Mouse (Mus musculus) kidney, embryonic 15.5 days (tissue): ENCODE measurements around the gene Gm8206. TPM values are rescaled to one million over a fixed set of nuclear protein-coding genes. Genes with fewer than 3 reads are reported as not detected.
"Not testable (repeated sequence)": the region's sequence is repeated elsewhere in the genome, so short reads cannot be mapped to it uniquely, and the experiment has no call there.

Experiments used
- ATAC-seq: fragments of 200-750 bp; cut with Nextera tagmentation; replicated peaks from 2 replicates; pipeline ENCODE4 v1.8.0; 2017; ENCODE audit warnings: moderate TSS enrichment; ENCODE audit not compliant: low FRiP score
- H3K27ac ChIP-seq: fragments of 300-500 bp; sonication (generic); 2 replicates; pipeline ENCODE4 v1.5.1; 2015; ENCODE audit warnings: mild to moderate bottlenecking, inconsistent platforms
- H3K27me3 ChIP-seq: fragments of 300-500 bp; sonication (generic); 2 replicates; pipeline ENCODE4 v1.6.1; 2015; ENCODE audit warnings: inconsistent platforms
- H3K36me3 ChIP-seq: fragments of 300-500 bp; sonication (generic); 2 replicates; pipeline ENCODE4 v1.6.1; 2015; ENCODE audit warnings: inconsistent platforms
- H3K4me1 ChIP-seq: fragments of 300-500 bp; sonication (generic); 2 replicates; pipeline ENCODE4 v1.6.1; 2015; ENCODE audit warnings: inconsistent platforms
- H3K4me2 ChIP-seq: fragments of 300-500 bp; sonication (generic); 2 replicates; pipeline ENCODE4 v1.6.1; 2015; ENCODE audit warnings: moderate library complexity, mild to moderate bottlenecking, inconsistent platforms
- H3K4me3 ChIP-seq: fragments of 300-500 bp; sonication (generic); replicated peaks from 2 replicates; pipeline ENCODE4 v1.5.1; 2015; ENCODE audit warnings: mild to moderate bottlenecking, inconsistent platforms
- H3K9ac ChIP-seq: fragments of 300-500 bp; sonication (generic); 2 replicates; pipeline ENCODE4 v1.6.1; 2015; ENCODE audit warnings: mild to moderate bottlenecking, inconsistent platforms
- H3K9me3 ChIP-seq: fragments of 300-500 bp; sonication (generic); replicated peaks from 2 replicates; pipeline ENCODE4 v1.6.1; 2016; ENCODE audit warnings: inconsistent platforms
- WGBS: fragments of 180-500 bp; shearing (Covaris S2); methylation state at CpG from one replicate; pipeline ENCODE4 v1.1.7; 2015; ENCODE audit warnings: mixed read lengths; 5-methylcytosine and 5-hydroxymethylcytosine counted together
- polyA plus RNA-seq: library from polyadenylated mRNA; unstranded; fragments of >200 nt; fragmentation: Nextera tagmentation; extraction: Ambion mirVana; gene quantifications from 2 replicates; pipeline ENCODE4 v1.2.1, GENCODE M21; 2015

Gm8206 gene
- polyA plus RNA-seq = 0.30 and 1.1 TPM in 2 replicates

DNA sequence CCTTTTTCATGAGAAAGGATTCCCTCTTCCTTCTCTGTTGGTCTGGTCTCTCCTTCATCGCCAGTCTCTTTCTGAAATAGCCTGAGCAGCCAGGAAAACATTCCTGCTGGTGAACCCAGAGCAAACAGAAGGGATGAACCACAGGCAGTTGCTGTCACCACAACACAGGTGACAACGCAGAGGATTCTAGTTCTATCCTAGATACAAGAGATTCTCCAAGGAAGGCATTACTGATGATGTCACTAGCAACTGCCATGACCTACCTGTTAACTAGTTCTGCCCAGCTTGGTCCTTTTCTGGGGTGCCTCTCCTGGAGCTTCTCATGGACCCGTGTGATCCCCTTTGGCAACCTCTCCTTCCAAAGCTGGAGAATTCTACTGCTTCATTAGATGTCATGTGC lies at the start of gene Gm8206:
TSS of gene Gm8206 (minus strand) at position 101 of the 400 bp plus-strand sequence.
- H3K9me3 ChIP-seq, H3K36me3 ChIP-seq, H3K27me3 ChIP-seq, H3K27ac ChIP-seq, H3K4me2 ChIP-seq, H3K4me1 ChIP-seq, H3K4me3 ChIP-seq, ATAC-seq, H3K9ac ChIP-seq: not testable (repeated sequence)
- 86% methylated on average over 2 of the region's 3 CpGs for WGBS

DNA sequence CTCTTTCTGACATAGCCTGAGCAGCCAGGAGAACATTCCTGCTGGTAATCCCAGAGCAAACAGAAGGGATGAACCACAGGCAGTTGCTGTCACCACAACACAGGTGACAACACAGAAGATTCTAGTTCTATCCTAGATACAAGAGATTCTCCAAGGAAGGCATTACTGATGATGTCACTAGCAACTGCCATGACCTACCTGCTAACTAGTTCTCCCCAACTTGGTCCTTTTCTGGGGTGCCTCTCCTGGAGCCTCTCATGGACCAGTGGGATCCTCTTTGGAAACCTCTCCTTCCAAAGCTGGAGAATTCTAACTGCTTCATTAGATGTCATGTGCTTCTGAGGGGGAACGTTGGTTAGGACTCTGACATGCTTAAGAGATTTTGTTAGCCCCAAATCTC lies 32.0 kb upstream of the Gm8206 start, which contains the start of gene Gm3476:
TSS of gene Gm3476 (minus strand) at position 101 of the 400 bp plus-strand sequence.
- WGBS = no CpG with 5 or more reads among the region's 1 CpGs
- not testable (repeated sequence) for H3K4me3 ChIP-seq, H3K4me2 ChIP-seq, ATAC-seq, H3K4me1 ChIP-seq, H3K27ac ChIP-seq, H3K27me3 ChIP-seq, H3K36me3 ChIP-seq, H3K9me3 ChIP-seq, H3K9ac ChIP-seq

DNA sequence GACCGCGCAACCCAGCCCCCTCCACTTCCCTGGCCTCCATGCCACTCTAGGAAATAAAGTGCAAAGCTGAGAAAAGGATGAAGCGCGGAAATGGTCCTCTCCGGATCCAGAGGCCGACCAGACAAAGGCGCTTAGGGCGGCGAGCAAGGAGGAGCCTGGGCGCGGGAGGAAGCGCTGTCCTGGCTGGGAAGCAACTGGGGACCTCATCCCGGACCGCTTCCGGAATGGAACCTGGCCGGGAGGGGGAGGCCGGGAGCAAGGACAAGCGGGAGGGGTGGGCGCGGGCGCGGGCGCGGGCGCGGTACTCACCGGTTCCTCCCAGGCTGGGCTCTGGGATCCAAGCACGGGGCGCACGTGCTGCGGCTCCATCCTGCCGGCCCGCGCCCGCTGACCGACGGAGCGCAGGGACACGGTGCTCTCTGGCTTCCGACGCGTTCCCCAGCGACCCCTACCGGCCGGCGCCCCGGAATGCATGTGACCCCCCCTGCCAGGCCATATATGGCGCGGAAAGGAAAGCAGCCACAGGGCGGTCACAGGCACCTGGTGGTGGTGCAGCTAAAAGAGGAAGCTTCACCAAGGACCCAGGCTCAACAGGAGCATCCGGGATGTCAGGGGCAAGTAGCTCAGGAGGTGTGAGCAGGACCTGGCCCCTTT lies 14.7 kb upstream of the Gm8206 start, which contains the start of gene Gm3468:
TSS of gene Gm3468 (minus strand) at position 394 of the 654 bp plus-strand sequence.
- WGBS = under 1% methylated on average over 38 of the region's 51 CpGs
- peak within 1 kb of the TSS; percentile 58 for H3K4me2 ChIP-seq
- not testable (repeated sequence) for H3K9me3 ChIP-seq, H3K9ac ChIP-seq, H3K36me3 ChIP-seq, H3K4me1 ChIP-seq, H3K27me3 ChIP-seq, H3K27ac ChIP-seq
- H3K4me3 ChIP-seq = peak within 1 kb of the TSS; percentile 40
- peak; percentile 92 for ATAC-seq

DNA sequence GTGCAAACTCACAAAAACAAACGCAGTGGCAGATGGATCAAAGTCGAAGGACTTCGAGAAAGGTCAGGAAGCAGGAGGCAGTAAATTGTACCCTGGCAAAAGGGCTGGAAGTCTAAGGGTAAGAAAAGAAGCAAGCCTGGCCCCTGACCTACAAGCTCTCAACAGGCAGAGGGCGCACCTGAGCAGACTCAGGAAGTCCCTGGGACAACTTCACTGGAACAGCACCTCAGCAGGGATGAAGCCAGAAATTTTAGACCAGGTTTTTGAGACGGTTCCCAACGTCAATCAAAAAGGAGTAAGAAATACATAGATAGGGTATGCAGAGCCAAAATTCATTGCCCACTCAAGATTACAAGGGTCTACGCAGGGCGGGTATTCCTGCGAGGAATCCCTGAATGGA lies 13.8 kb upstream of the Gm8206 start:
- not testable (repeated sequence) for ATAC-seq, H3K27me3 ChIP-seq, H3K9me3 ChIP-seq, H3K4me1 ChIP-seq, H3K9ac ChIP-seq, H3K27ac ChIP-seq, H3K36me3 ChIP-seq
- H3K4me3 ChIP-seq = peak overlapping the region; percentile 40
- H3K4me2 ChIP-seq = peak overlapping the region; percentile 58
- 11% methylated on average over 9 of the region's 9 CpGs for WGBS

DNA sequence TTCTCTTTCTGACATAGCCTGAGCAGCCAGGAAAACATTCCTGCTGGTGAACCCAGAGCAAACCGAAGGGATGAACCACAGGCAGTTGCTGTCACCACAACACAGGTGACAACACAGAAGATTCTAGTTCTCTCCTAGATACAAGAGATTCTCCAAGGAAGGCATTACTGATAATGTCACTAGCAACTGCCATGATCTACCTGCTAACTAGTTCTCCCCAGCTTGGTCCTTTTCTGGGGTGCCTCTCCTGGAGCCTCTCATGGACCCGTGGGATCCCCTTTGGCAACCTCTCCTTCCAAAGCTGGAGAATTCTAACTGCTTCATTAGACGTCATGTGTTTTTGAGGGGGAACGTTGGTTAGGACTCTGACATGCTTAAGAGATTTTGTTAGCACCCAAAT lies 35.6 kb downstream of the Gm8206 start, which contains the start of gene Gm6337:
TSS of gene Gm6337 (minus strand) at position 101 of the 400 bp plus-strand sequence.
- not testable (repeated sequence) for H3K9ac ChIP-seq, H3K9me3 ChIP-seq, H3K4me3 ChIP-seq, ATAC-seq, H3K36me3 ChIP-seq, H3K27ac ChIP-seq, H3K4me1 ChIP-seq, H3K27me3 ChIP-seq, H3K4me2 ChIP-seq
- 85% methylated on average over 4 of the region's 4 CpGs for WGBS

DNA sequence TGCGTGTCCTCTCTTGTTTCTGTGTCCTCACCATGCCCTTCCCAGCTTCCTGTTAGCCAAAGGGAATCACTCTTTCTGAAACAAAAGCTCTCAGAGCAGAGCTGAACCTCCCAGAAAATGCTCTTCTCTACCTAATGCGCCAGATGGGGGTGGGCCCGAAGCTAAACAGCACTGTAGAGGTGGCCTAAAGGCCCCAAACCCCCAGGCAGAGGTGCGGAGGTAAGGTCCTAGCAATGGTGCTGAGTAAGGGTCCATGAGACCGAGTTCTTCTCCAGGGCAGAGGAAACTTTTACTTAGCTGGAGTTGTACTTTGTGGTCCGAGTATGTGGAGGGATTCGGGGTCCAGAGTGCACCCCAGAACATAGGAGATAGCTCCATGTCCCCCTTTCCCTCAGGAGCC lies 106.6 kb downstream of the Gm8206 start:
- ATAC-seq = not testable (repeated sequence)
- 72% methylated on average over 7 of the region's 7 CpGs for WGBS

DNA sequence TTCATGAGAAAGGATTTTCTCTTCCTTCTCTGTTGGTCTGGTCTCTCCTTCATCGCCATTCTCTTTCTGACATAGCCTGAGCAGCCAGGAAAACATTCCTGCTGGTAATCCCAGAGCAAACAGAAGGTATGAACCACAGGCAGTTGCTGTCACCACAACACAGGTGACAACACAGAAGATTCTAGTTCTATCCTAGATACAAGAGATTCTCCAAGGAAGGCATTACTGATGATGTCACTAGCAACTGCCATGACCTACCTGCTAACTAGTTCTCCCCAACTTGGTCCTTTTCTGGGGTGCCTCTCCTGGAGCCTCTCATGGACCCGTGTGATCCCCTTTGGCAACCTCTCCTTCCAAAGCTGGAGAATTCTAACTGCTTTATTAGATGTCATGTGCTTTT lies 114.7 kb downstream of the Gm8206 start, which contains the start of gene Gm3453:
TSS of gene Gm3453 (minus strand) at position 101 of the 400 bp plus-strand sequence.
- ATAC-seq, H3K4me3 ChIP-seq: not testable (repeated sequence)
- 65% methylated on average over 2 of the region's 2 CpGs for WGBS

More for the DNA sequence above, 106.6 kb downstream of the Gm8206 start:
- not testable (repeated sequence) for H3K27me3 ChIP-seq, H3K27ac ChIP-seq, H3K4me2 ChIP-seq, H3K9ac ChIP-seq, H3K4me1 ChIP-seq, H3K4me3 ChIP-seq, H3K9me3 ChIP-seq, H3K36me3 ChIP-seq

More for the DNA sequence above, 114.7 kb downstream of the Gm8206 start, which contains the start of gene Gm3453:
- not testable (repeated sequence) for H3K36me3 ChIP-seq, H3K9ac ChIP-seq, H3K4me2 ChIP-seq, H3K9me3 ChIP-seq, H3K27me3 ChIP-seq, H3K27ac ChIP-seq, H3K4me1 ChIP-seq

Other genes with a start within 250 kb of the Gm8206 start
- 0.29 TPM in 1 of 2 replicates, not detected in the other for gene Gm8237, start 213.6 kb downstream of the Gm8206 start, polyA plus RNA-seq
- 0.32 and 0.39 TPM in 2 replicates for gene Gm3248, start 132.2 kb downstream of the Gm8206 start, polyA plus RNA-seq
- gene Gm3453, start 114.8 kb downstream of the Gm8206 start, polyA plus RNA-seq = not detected in 2 replicates
- gene Gm6337, start 35.7 kb downstream of the Gm8206 start, polyA plus RNA-seq = not detected in 2 replicates
- 1.0 and 1.6 TPM in 2 replicates for gene Gm3468, start 14.7 kb upstream of the Gm8206 start, polyA plus RNA-seq
- not detected in 2 replicates for gene Gm3476, start 31.9 kb upstream of the Gm8206 start, polyA plus RNA-seq
- gene Gm21560, start 125.3 kb upstream of the Gm8206 start, polyA plus RNA-seq = not detected in 2 replicates
- gene Gm3411, start 193.3 kb upstream of the Gm8206 start, polyA plus RNA-seq = 0.68 and 0.91 TPM in 2 replicates
- gene Gm21103, start 210.9 kb upstream of the Gm8206 start, polyA plus RNA-seq = not detected in 2 replicates
- gene Gm3618, start 249.7 kb upstream of the Gm8206 start, polyA plus RNA-seq = not detected in 2 replicates